In genomic region chr8:34275977-34276660, GRCm38 (mm10) we compare ENCODE assay signal across 16 mouse cellular contexts.
DNase-seq lines count a peak whose midpoint lies in the region; ATAC-seq and TF ChIP-seq lines count a peak whose summit lies in the region.
"Had no signal": no experiment of that assay in that cellular context is flagged by ENCODE, and none has a peak within 500 bp of the region (broad histone marks: within the 10 kb centered on the region; RNA-seq: fewer than 3 reads in every experiment).

No protein-coding gene starts in this region.

- no peak overlapping the region for H3K4me3 ChIP-seq in layer of hippocampus, adult 2 months
- no peak overlapping the region for H3K4me3 ChIP-seq in stomach, postnatal 0 days (ENCODE audit: low read depth, low read length)
- H3K4me3 ChIP-seq: embryonic facial prominence, embryonic 12.5 days; midbrain, embryonic 15.5 days; neural tube, embryonic 15.5 days had no signal

- H3K4me1 ChIP-seq in stomach, postnatal 0 days (replicated peaks; ENCODE audit: control insufficient read depth, insufficient read depth) = no peaks in the 10 kb centered on the region
- H3K4me1 ChIP-seq: embryonic facial prominence, embryonic 12.5 days; midbrain, embryonic 15.5 days; neural tube, embryonic 15.5 days had no signal

- no peak for DNase-seq in layer of hippocampus, adult 2 months (ENCODE audit: low spot score in 2 of 2)
- DNase-seq in layer of hippocampus, postnatal 25 days (ENCODE audit: extremely low spot score in 1 of 2, low spot score in 1 of 2) = no peak
- DNase-seq in MN1 (ENCODE audit: low spot score) = peak; percentile 42
- DNase-seq in adrenal gland, postnatal 25 days = peak; percentile 20
- no peak for DNase-seq in stomach, postnatal 0 days (ENCODE audit: low spot score)
- DNase-seq in testis, postnatal 14 days (ENCODE audit: low spot score) = no peak
- DNase-seq: cerebellum, postnatal 36 days; heart, postnatal 4 days; lung, adult 2 months; right cerebral cortex, adult 18-20 months; thymus, adult 2 months had no signal

- TF ChIP-seq CTCF in layer of hippocampus, adult 2 months (conservative IDR thresholded peaks at IDR 0.05) = no peak
- TF ChIP-seq CTCF in stomach, postnatal 0 days (IDR thresholded peaks at IDR 0.05; ENCODE audit: low read depth) = no peak

- H3K9me3 ChIP-seq in stomach, postnatal 0 days (ENCODE audit: control insufficient read depth, low read length) = no peaks in the 10 kb centered on the region
- H3K9me3 ChIP-seq: embryonic facial prominence, embryonic 12.5 days; midbrain, embryonic 15.5 days; neural tube, embryonic 15.5 days had no signal

- WGBS in stomach, postnatal 0 days = 59% methylated on average over 7 of the region's 7 CpGs

- peak; percentile 65 for ATAC-seq in stomach, postnatal 0 days (ENCODE audit: low FRiP score, low TSS enrichment)
- no peak for ATAC-seq in megakaryocyte, adult 5-6 weeks (ENCODE audit: poor library complexity, severe bottlenecking)
- ATAC-seq: forebrain, embryonic 14.5 days; midbrain, embryonic 15.5 days had no signal

- no peak overlapping the region for H3K4me2 ChIP-seq in stomach, postnatal 0 days (replicated peaks; ENCODE audit: low read depth)
- H3K4me2 ChIP-seq: embryonic facial prominence, embryonic 12.5 days; midbrain, embryonic 15.5 days; neural tube, embryonic 15.5 days had no signal

- TF ChIP-seq EP300 in stomach, postnatal 0 days (optimal IDR thresholded peaks at IDR 0.05) = no peak

- H3K27ac ChIP-seq in layer of hippocampus, adult 2 months = peak overlapping the region; percentile 88
- no peak overlapping the region for H3K27ac ChIP-seq in stomach, postnatal 0 days (replicated peaks)
- H3K27ac ChIP-seq: embryonic facial prominence, embryonic 12.5 days; midbrain, embryonic 15.5 days; neural tube, embryonic 15.5 days had no signal

- H3K36me3 ChIP-seq in stomach, postnatal 0 days (ENCODE audit: control insufficient read depth, insufficient read depth, low read length) = no peaks in the 10 kb centered on the region
- H3K36me3 ChIP-seq: embryonic facial prominence, embryonic 12.5 days; midbrain, embryonic 15.5 days; neural tube, embryonic 15.5 days had no signal

- H3K9ac ChIP-seq in stomach, postnatal 0 days (ENCODE audit: low read length) = no peak overlapping the region
- H3K9ac ChIP-seq: embryonic facial prominence, embryonic 12.5 days; midbrain, embryonic 15.5 days; neural tube, embryonic 15.5 days had no signal

- no peaks in the 10 kb centered on the region for H3K27me3 ChIP-seq in stomach, postnatal 0 days (ENCODE audit: control insufficient read depth, insufficient read depth, low read length)
- H3K27me3 ChIP-seq: embryonic facial prominence, embryonic 12.5 days; midbrain, embryonic 15.5 days; neural tube, embryonic 15.5 days had no signal

Comparison
In these comparisons a context has a peak if more than half of its experiments do, and no peak if none do; other contexts are left out.
1. DNase-seq: peak in MN1 (single experiment) and adrenal gland, postnatal 25 days (single experiment); none in layer of hippocampus, adult 2 months (0 of 2), layer of hippocampus, postnatal 25 days (0 of 2), stomach, postnatal 0 days (single experiment) and testis, postnatal 14 days (single experiment).